Mouse (Mus musculus) liver, embryonic 12.5 days (tissue): ENCODE data around the gene Lin7a. TPM values are rescaled to one million over a fixed set of nuclear protein-coding genes. Genes with fewer than 3 reads are reported as not detected.
"Not testable (repeated sequence)": the region's sequence is repeated elsewhere in the genome, so short reads cannot be mapped to it uniquely, and the experiment has no call there.

Experiments
- ATAC-seq: fragments of 200-750 bp; cut with Nextera tagmentation; 2 replicates; pipeline ENCODE4 v1.8.0; 2017; ENCODE audit warnings: moderate number of reproducible peaks, mild to moderate bottlenecking, moderate library complexity
- H3K27ac ChIP-seq: fragments of 300-500 bp; sonication (generic); 2 replicates; pipeline ENCODE4 v1.5.1; 2016; ENCODE audit warnings: mild to moderate bottlenecking
- H3K27me3 ChIP-seq: fragments of 300-500 bp; sonication (generic); replicated peaks from 2 replicates; pipeline ENCODE4 v1.6.1; 2016; ENCODE audit warnings: mild to moderate bottlenecking, moderate library complexity
- H3K36me3 ChIP-seq: fragments of 300-500 bp; sonication (generic); 2 replicates; pipeline ENCODE4 v1.6.1; 2016; ENCODE audit warnings: mild to moderate bottlenecking, moderate library complexity
- H3K4me1 ChIP-seq: fragments of 300-500 bp; sonication (generic); 2 replicates; pipeline ENCODE4 v1.6.1; 2016
- H3K4me2 ChIP-seq: fragments of 300-500 bp; sonication (generic); 2 replicates; pipeline ENCODE4 v1.6.1; 2016; ENCODE audit warnings: mild to moderate bottlenecking, moderate library complexity
- H3K4me3 ChIP-seq: fragments of 300-500 bp; sonication (generic); 2 replicates; pipeline ENCODE4 v1.5.1; 2016; ENCODE audit warnings: mild to moderate bottlenecking, moderate library complexity
- H3K9ac ChIP-seq: fragments of 300-500 bp; sonication (generic); 2 replicates; pipeline ENCODE4 v1.6.1; 2016; ENCODE audit warnings: mild to moderate bottlenecking, moderate library complexity
- H3K9me3 ChIP-seq: fragments of 300-500 bp; sonication (generic); replicated peaks from 2 replicates; pipeline ENCODE4 v1.6.1; 2016; ENCODE audit warnings: mild to moderate bottlenecking, moderate library complexity
- WGBS: fragments of 180-500 bp; shearing (Covaris S2); methylation state at CpG from one replicate; pipeline ENCODE4 v1.1.7; 2016; ENCODE audit not compliant: insufficient replicate concordance; 5-methylcytosine and 5-hydroxymethylcytosine counted together
- polyA plus RNA-seq: library from polyadenylated mRNA; unstranded; fragments of >200 nt; fragmentation: Nextera tagmentation; extraction: Ambion mirVana; gene quantifications from 2 replicates; pipeline ENCODE4 v1.2.1, GENCODE M21; 2016

Gene Lin7a
- polyA plus RNA-seq, 1 experiment from 2014 or later, result 0.72 TPM

DNA sequence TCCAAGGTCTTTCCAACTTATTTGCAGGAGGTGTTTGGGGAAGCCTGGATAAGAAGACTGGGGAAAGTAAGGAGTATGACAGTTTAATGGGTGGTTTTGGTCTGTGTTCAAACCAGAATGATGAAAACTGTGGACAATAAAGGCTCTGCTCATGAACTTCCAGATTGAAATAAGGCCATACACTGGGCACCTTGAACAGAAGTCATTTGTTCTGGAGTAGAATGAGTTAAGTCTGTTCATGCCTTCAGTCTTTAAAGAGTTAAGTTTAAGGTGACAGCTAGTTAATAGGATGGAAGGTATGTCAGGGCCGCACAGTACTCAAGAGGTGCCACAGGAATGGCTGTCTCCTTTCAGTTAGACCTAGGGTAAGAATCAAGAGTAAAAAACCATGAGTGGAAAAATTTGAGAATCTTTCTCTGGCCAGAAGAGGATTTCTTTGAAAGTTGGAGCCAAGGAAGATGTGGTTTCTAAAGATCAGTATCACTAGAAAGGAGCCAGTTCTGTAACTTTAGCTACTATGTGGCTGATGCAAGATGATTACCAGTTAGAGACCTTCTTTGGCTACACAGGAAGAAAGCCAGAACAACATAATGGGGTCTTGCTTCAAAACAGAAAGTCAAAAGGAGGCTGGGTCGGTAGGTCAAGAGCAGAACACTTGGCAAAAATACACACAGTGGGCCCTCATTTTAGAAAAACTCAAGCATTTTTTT lies 33.2 kb upstream of the Lin7a start:
- WGBS, result 52% methylated on average over 2 of the region's 2 CpGs
- Histone ChIP-seq H3K27me3 (no peaks in the 10 kb centered on the region), H3K4me1 (no peaks in the 10 kb centered on the region), H3K4me2 (no peak overlapping the region), H3K9ac (no peak overlapping the region), H3K27ac (no peak overlapping the region), H3K36me3 (no peaks in the 10 kb centered on the region), H3K4me3 (no peak overlapping the region), H3K9me3 (no peaks in the 10 kb centered on the region)
- ATAC-seq, result no peak

DNA sequence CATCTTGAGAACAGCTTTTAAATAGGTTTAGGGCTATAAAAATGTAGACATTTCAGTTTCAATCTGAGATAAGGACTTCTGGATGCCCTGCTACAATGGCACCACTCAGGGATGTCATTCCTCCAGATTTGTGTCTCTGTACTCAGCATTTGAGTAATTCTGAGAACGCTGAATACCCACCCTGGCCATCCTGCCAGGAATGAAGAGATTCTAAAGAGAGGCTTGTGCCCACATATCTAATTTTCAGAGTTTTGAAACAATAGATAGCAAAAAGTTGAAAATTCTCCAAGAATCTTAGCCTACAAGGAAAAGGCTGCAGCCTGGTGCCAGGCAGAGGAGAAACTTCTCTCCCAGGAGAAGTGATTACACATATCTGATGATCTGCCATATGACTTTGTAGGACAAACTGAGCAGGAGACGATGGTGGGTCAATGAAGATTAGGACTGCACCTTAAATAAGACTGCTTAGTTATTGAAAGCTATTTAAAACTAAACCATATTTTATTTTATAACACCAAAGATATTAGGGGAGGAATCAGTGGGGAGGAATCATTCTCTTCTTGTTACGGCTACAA lies 32.5 kb upstream of the Lin7a start:
- Histone ChIP-seq H3K4me2 (no peak overlapping the region), H3K9ac (no peak overlapping the region), H3K36me3 (no peaks in the 10 kb centered on the region), H3K27me3 (no peaks in the 10 kb centered on the region), H3K27ac (no peak overlapping the region), H3K9me3 (no peaks in the 10 kb centered on the region), H3K4me3 (no peak overlapping the region), H3K4me1 (no peaks in the 10 kb centered on the region)
- ATAC-seq, result no peak
- WGBS, result 49% methylated on average over 3 of the region's 3 CpGs

DNA sequence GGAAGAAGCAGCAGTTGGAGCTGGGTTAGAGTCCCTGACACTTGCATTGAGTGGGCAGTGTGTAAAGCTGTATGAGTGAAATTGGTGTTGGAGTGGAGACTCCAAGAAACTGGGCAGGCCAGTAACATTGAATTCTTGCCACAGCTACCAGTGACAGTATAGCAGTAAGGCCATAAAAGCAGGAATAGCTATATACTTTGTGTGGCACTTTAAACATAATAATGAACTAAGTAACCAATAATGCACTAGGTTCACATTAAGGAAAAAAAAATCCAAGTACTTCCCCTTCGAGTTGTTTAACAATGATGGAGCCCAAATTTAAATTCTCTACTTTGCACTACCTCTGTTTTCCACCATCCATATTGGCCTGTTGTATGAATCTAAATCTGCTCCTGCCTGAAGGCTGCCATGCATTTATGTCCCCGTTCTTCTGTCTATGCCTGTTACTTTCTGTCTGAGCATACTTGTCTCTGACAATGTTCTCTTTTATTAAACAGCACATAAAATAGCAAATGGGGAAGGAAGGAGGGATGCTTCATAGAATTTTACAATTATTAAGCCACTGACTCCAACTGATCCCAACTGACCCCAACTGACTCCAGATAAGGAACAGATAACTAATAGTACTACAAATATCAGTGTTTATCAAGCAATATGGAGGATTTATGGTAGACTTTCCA lies 31.7 kb upstream of the Lin7a start:
- H3K4me1 ChIP-seq, result no peaks in the 10 kb centered on the region
- no peaks in the 10 kb centered on the region for H3K27me3 ChIP-seq
- H3K4me2 ChIP-seq, result no peak overlapping the region
- H3K9me3 ChIP-seq, result no peaks in the 10 kb centered on the region
- H3K4me3 ChIP-seq, result no peak overlapping the region
- 62% methylated on average over 2 of the region's 2 CpGs for WGBS
- no peak for ATAC-seq
- H3K36me3 ChIP-seq, result no peaks in the 10 kb centered on the region
- H3K9ac ChIP-seq, result no peak overlapping the region
- H3K27ac ChIP-seq, result no peak overlapping the region

- Histone ChIP-seq H3K9me3 (no peaks in the 10 kb centered on the region), H3K27ac (no peak overlapping the region), H3K4me2 (no peak overlapping the region), H3K9ac (no peak overlapping the region), H3K36me3 (no peaks in the 10 kb centered on the region), H3K4me3 (no peak overlapping the region), H3K27me3 (no peaks in the 10 kb centered on the region), H3K4me1 (no peaks in the 10 kb centered on the region)
- 74% methylated on average over 1 of the region's 1 CpGs for WGBS
- no peak for ATAC-seq
Measured at GRCm38 (mm10) chr10:107240446-107240845, 31.0 kb upstream of the Lin7a start.

DNA sequence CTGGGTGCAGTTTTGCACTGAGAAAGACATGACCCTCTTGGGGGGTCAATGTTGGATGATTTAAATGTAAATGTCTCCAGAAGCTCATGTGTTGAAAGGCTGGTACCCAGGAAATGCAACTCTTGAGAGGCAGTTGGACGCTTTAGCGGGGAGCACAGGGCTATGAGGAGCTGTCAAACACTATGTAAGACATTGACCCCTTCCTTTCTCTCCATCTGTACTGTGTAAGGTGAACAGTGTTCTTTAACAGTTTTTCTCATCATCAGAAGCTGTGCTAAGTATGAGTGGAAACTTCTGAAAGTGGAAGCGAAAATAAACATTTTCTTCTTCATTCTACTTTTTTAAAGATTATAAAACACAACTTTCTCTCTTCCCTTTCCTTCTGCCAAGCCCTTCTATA lies 30.5 kb upstream of the Lin7a start:
- Histone ChIP-seq H3K9ac (no peak overlapping the region), H3K27me3 (no peaks in the 10 kb centered on the region), H3K9me3 (no peaks in the 10 kb centered on the region), H3K27ac (no peak overlapping the region), H3K4me2 (no peak overlapping the region), H3K4me3 (no peak overlapping the region), H3K4me1 (no peaks in the 10 kb centered on the region), H3K36me3 (no peaks in the 10 kb centered on the region)
- 72% methylated on average over 3 of the region's 3 CpGs for WGBS
- ATAC-seq, result no peak

DNA sequence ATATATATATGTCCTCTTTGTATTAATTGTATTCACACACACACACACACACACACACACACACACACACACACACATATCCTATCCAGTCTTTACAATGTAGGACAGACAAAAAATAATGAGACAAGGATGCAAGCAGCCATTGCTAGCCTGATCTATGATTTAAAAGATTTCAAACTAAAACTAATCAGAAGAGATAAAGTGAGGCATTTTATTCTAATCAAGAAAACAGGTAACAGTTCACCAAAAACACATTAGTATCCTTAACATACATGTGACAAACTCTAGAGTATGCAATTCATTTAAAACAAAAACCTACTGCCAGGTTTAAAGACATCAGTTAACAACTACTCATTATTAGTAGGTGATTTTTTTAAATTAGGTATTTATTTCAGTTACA lies 30.1 kb upstream of the Lin7a start:
- Histone ChIP-seq H3K27ac (no peak overlapping the region), H3K4me3 (no peak overlapping the region), H3K9me3 (no peaks in the 10 kb centered on the region), H3K4me2 (no peak overlapping the region), H3K9ac (no peak overlapping the region), H3K36me3 (no peaks in the 10 kb centered on the region), H3K4me1 (no peaks in the 10 kb centered on the region), H3K27me3 (no peaks in the 10 kb centered on the region)
- ATAC-seq, result no peak

DNA sequence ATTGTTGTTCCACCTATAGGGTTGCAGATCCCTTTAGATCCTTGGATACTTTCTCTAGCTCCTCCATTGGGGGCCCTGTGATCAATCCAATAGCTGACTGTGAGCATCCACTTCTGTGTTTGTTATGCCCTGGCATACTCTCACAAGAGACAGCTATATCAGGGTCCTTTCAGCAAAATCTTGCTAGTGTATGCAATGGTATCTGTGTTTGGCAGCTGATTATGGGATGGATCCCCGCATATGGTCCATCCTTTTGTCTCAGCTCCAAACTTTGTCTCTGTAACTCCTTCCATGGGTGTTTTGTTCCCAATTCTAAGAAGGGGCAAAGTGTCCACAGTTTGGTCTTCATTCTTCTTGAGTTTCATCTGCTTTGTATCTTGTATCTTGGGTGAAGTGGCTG lies 29.5 kb upstream of the Lin7a start:
- not testable (repeated sequence) for ATAC-seq, H3K4me3 ChIP-seq, H3K4me2 ChIP-seq, H3K27ac ChIP-seq, H3K4me1 ChIP-seq, H3K9ac ChIP-seq, H3K27me3 ChIP-seq, H3K9me3 ChIP-seq, H3K36me3 ChIP-seq
- 73% methylated on average over 1 of the region's 1 CpGs for WGBS

DNA sequence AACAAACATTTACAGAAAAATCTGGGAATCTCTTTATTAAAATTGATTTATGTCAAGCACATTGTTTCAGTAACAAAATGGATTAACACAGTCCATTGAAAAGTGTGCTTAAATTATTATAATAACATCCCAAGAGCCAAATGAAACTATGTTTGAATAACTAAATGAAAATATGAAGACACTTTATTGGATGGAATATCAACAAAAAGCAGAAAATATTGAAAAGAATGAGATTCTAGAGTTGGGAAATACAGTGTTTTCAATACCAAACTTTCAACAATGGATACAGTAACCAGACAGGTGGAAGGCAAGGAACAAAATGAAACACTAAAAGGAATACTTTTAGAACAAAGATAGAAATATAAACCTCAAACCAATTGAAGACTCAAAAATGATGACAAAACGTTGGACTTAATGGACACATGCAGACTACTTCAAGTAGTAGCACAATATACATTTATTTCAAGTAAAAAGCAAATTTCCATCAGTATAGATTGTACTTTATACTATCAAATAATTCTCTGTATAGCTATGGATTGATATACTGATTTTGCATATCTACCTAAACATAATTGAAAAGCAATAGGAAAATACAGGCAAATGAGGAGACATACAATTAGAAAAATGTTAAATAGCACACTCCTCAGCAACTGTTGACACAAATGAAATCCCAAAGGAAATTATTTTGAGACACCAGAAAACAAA lies 28.6 kb upstream of the Lin7a start:
- Histone ChIP-seq H3K9ac (no peak overlapping the region), H3K27ac (no peak overlapping the region), H3K4me3 (no peak overlapping the region), H3K4me2 (no peak overlapping the region), H3K4me1 (no peaks in the 10 kb centered on the region), H3K9me3 (no peaks in the 10 kb centered on the region), H3K36me3 (no peaks in the 10 kb centered on the region), H3K27me3 (no peaks in the 10 kb centered on the region)
- no peak for ATAC-seq
- WGBS, result 42% methylated on average over 1 of the region's 1 CpGs

DNA sequence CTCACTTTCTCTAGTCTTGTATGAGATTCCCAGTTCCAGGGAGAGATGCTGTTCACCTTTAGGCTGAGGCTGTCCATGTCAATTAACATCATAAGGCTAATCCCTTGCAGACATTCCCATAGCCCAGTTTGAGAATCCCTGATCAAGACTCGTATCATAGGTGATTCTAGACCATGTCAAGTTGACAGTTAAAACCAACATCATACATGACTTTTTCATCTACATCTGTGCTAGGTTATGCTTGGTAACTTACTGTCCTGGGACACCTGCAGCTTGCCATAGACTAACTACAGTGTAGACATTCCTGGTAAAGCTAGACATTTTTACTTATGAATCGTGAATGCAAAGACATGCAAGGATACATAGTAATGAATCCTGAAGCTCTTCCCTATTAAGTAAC lies 27.3 kb upstream of the Lin7a start:
- H3K4me2 ChIP-seq, result no peak overlapping the region
- ATAC-seq, result no peak
- H3K27me3 ChIP-seq, result no peaks in the 10 kb centered on the region
- no peaks in the 10 kb centered on the region for H3K9me3 ChIP-seq
- no peak overlapping the region for H3K9ac ChIP-seq
- no peak overlapping the region for H3K27ac ChIP-seq
- WGBS, result 60% methylated on average over 2 of the region's 2 CpGs
- H3K4me3 ChIP-seq, result no peak overlapping the region
- H3K36me3 ChIP-seq, result no peaks in the 10 kb centered on the region
- no peaks in the 10 kb centered on the region for H3K4me1 ChIP-seq

DNA sequence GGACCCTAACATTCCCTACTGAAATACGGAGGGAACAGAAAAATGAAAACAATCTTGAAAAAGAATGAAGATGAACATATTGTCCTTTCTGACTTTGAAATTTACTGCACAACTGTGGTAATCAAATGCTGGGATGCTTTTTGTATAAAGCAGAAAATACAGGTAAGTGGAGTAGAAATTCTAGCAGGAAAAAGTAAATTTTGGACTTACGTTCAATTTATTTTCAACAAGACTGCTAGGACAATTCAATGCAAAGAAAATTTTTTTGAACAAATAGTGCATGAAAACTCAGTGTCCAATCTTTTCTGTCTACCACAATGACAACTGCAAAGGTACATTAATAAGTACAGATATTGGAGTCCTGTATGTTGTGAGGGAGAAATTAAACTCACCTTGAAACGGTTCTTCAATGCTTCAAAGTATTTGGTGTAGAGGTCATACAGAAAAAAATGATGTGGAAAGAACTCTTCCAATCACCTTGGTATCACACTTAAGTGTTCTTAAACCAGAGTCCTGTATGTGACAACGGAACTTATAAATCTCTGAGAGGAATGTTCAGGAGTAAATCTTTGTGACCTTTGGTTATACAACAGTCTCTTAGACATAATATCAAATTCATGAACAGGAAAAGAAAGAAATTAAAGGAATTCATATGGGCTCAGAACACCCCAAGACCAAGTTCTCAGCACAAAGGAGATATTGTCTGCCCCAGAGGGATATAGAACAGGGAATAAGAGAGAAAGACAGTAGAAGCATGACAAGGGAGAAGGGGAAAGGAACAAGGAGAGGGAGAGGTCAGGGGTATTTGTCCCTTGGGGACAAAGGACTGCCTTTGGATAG lies 26.6 kb upstream of the Lin7a start:
- 71% methylated on average over 4 of the region's 4 CpGs for WGBS
- Histone ChIP-seq H3K9ac (no peak overlapping the region), H3K36me3 (no peaks in the 10 kb centered on the region), H3K4me2 (no peak overlapping the region), H3K27me3 (no peaks in the 10 kb centered on the region), H3K4me3 (no peak overlapping the region), H3K27ac (no peak overlapping the region), H3K9me3 (no peaks in the 10 kb centered on the region), H3K4me1 (no peaks in the 10 kb centered on the region)
- no peak for ATAC-seq

GRCm38 (mm10) chr10:107245531-107245840 lies 26.0 kb upstream of the Lin7a start:
- Histone ChIP-seq H3K4me2 (no peak overlapping the region), H3K4me3 (no peak overlapping the region), H3K4me1 (no peaks in the 10 kb centered on the region), H3K36me3 (no peaks in the 10 kb centered on the region), H3K27me3 (no peaks in the 10 kb centered on the region), H3K9me3 (no peaks in the 10 kb centered on the region), H3K9ac (no peak overlapping the region), H3K27ac (no peak overlapping the region)
- WGBS, result 40% methylated on average over 2 of the region's 2 CpGs
- no peak for ATAC-seq
